Mouse (Mus musculus): ENCODE measurements around the gene Shisa7. TPM values are rescaled to one million over a fixed set of nuclear protein-coding genes. Genes with fewer than 3 reads are reported as not detected.
"Not testable (repeated sequence)": the region's sequence is repeated elsewhere in the genome, so short reads cannot be mapped to it uniquely, and the experiment has no call there.

Gene Shisa7
- polyA plus RNA-seq, 1 experiment from 2014 or later = 0.05 TPM

DNA sequence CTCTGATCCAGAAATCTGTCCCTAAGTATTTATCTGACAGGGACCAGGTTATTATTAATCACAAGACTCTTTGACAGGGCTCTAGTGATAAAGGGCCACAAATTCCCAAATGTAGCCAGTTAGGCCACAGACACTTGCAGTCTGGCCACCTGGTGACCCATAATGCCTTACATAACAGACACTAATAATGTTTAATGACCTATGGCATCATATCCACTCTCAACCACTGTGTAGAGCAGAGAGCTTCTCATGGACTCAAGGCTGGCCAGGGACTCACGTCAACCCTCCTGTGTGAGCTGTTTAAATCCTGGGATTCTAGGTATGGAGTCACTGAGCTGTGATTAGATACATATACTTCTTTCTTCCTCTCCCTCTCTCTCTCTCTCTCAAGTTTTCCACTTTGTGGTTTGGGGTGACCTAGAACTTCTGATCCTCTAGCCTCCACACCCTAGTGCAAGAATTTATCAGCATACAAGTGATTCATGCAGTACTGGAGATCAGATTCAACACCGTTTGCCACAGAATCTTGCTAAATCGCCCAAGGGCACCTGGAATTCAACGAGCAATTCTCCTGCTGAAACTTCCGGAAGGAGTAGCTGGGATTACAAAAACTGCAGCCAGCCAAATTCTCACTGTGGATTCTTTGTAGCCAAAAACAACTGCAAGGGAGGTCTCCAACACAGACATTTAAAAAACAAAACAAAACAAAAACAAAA lies 19.8 kb upstream of the Shisa7 start:
- WGBS = 86% methylated on average over 5 of the region's 5 CpGs
- no peak overlapping the region for H3K27ac ChIP-seq

DNA sequence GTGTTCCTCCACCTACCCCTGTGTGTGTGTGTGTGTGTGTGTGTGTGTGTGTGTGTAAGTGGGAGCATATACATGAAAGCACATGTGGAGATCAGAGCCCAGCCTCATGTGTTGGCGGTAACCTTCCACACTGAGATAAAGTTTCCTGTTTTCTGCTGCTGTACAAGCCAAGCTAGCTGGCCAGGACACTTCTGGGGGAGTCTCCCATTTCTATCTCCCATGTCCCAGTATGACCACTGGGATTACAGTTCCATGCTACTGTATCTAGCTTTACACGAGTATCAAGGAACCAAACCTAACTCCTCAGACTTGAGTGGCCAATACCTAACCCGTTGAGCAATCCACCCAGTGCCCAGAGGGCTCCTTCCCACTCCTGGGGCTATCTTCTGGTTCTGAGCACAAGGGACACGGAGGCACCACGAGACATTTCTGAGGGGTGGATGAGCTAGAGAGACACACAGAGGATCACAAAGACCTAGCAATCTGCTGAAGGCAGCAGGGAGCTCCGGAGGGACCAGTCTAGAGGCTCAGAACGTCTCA lies 19.1 kb upstream of the Shisa7 start:
- Histone ChIP-seq H3K4me3 (no peak overlapping the region), H3K27me3 (no peaks in the 10 kb centered on the region), H3K36me3 (no peaks in the 10 kb centered on the region), H3K9me3 (replicated peaks) (no peaks in the 10 kb centered on the region), H3K4me1 (replicated peaks) (peaks cover 27% of the 10 kb centered on the region), H3K27ac (peak overlapping the region; percentile 55), H3K9ac (no peak overlapping the region), H3K4me2 (no peak overlapping the region)
- 66% methylated on average over 7 of the region's 7 CpGs for WGBS
- ATAC-seq (replicated peaks; ENCODE audit: insufficient number of reproducible peaks, insufficient read depth, low FRiP score, low read depth) = no peak

More for the DNA sequence above, 19.8 kb upstream of the Shisa7 start:
- no peaks in the 10 kb centered on the region for H3K27me3 ChIP-seq
- no peak overlapping the region for H3K4me3 ChIP-seq
- no peaks in the 10 kb centered on the region for H3K36me3 ChIP-seq
- H3K9ac ChIP-seq = no peak overlapping the region
- ATAC-seq (replicated peaks; ENCODE audit: insufficient number of reproducible peaks, insufficient read depth, low FRiP score, low read depth) = no peak
- no peak overlapping the region for H3K4me2 ChIP-seq
- H3K9me3 ChIP-seq (replicated peaks) = no peaks in the 10 kb centered on the region
- H3K4me1 ChIP-seq (replicated peaks) = peaks cover 27% of the 10 kb centered on the region

DNA sequence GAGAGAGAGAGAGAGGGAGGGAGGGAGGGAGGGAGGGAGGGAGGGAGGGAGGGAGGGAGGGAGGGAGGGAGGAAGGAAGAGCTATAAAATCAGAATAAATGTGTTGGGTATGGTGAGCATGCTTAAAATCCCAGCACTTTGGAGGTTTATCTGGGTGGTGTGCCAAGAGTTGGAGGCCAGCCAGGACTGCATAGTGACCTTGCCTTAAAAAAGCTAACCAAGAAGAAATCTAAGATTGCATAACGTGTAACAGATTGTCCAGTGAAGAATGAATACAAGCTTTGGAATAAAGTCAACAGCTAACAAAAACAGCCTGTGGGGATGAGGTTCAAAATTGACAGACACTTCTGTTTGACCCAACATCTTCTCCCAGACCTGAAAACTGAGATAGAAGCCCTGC lies 18.5 kb upstream of the Shisa7 start:
- H3K27ac ChIP-seq = peak overlapping the region; percentile 55
- peaks cover 25% of the 10 kb centered on the region for H3K4me1 ChIP-seq (replicated peaks)
- 14% methylated on average over 1 of the region's 1 CpGs for WGBS
- no peaks in the 10 kb centered on the region for H3K9me3 ChIP-seq (replicated peaks)
- H3K9ac ChIP-seq = no peak overlapping the region
- H3K27me3 ChIP-seq = no peaks in the 10 kb centered on the region
- H3K4me3 ChIP-seq = no peak overlapping the region
- no peak overlapping the region for H3K4me2 ChIP-seq
- no peaks in the 10 kb centered on the region for H3K36me3 ChIP-seq
- no peak for ATAC-seq (replicated peaks; ENCODE audit: insufficient number of reproducible peaks, insufficient read depth, low FRiP score, low read depth)

DNA sequence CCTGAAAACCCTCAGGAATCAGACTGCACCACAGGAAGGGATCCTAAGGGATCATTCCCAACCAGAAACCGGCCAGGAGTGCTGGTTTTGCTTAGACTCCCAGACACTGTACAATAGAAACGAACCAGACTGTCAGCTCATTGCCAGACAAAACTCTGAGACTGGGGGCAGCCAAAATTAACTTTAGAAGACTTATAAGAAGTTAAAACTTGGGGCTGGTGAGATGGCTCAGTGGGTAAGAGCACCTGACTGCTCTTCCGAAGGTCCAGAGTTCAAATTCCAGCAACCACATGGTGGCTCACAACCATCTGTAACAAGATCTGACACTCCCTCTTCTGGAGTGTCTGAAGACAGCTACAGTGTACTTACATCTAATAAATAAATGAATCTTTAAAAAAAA lies 16.4 kb upstream of the Shisa7 start:
- H3K9ac ChIP-seq; H3K27me3 ChIP-seq; H3K4me3 ChIP-seq; H3K9me3 ChIP-seq (replicated peaks); H3K4me2 ChIP-seq; H3K36me3 ChIP-seq; ATAC-seq (replicated peaks; ENCODE audit: insufficient number of reproducible peaks, insufficient read depth, low FRiP score, low read depth); H3K27ac ChIP-seq: not testable (repeated sequence)
- peaks cover 13% of the 10 kb centered on the region for H3K4me1 ChIP-seq (replicated peaks)
- WGBS = 73% methylated on average over 3 of the region's 3 CpGs

DNA sequence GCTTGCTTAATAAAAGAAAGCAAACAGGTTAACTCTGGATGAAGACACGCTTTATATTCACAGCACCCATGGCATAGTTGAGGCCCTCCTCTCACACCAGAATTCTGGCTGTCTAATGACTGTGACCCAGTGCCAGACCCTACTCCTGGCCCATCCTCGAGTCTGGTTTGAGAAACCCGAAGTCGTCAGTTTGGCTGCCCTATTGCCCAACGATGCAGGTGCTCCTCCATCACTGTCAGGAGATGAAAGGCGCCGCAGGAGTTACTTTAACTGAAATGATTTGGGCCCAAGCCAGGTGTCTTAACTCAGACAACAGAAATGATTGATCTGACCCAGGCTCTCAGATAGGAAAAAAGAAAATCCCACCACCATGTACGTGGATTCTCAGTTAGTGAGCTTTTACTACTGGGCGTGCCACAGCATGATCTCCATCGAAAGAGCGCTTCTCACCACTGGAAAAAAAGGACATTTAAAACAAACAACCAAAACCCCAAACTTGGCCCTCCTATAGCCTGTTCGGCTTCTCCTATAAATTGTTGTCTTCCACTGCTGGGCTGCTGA lies 15.0 kb upstream of the Shisa7 start:
- Histone ChIP-seq H3K27me3 (peaks cover 8% of the 10 kb centered on the region; the same call in 1 of the 2 replicates), H3K27ac (no peak overlapping the region), H3K9ac (no peak overlapping the region), H3K9me3 (replicated peaks) (no peaks in the 10 kb centered on the region), H3K4me1 (replicated peaks) (peaks cover 10% of the 10 kb centered on the region; the same call in 1 of the 2 replicates), H3K4me2 (no peak overlapping the region), H3K4me3 (no peak overlapping the region), H3K36me3 (no peaks in the 10 kb centered on the region)
- no peak for ATAC-seq (replicated peaks; ENCODE audit: insufficient number of reproducible peaks, insufficient read depth, low FRiP score, low read depth)
- 68% methylated on average over 12 of the region's 12 CpGs for WGBS

DNA sequence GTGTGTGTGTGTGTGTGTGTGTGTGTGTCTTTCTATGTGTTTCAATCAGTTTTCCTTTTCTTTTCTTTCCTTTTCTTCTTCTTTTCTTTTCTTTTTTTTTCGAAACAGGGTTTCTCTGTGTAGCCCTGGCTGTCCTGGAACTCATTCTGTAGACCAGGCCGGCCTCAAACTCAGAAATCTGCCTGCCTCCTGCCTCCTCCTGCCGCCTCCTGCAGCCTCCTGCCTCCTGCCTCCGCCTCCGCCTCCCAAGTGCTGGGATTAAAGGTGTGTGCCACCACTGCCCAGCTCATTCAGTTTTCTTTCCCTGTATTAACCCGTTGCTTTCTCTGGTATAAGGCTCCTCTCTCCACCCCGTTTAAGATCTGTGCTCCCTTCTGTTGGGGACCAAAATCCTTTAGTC lies 12.8 kb upstream of the Shisa7 start:
- 62% methylated on average over 7 of the region's 7 CpGs for WGBS
- no peak overlapping the region for H3K27ac ChIP-seq
- no peak for ATAC-seq (replicated peaks; ENCODE audit: insufficient number of reproducible peaks, insufficient read depth, low FRiP score, low read depth)
- no peaks in the 10 kb centered on the region for H3K36me3 ChIP-seq
- no peaks in the 10 kb centered on the region for H3K9me3 ChIP-seq (replicated peaks)
- no peak overlapping the region for H3K4me3 ChIP-seq
- H3K9ac ChIP-seq = no peak overlapping the region
- H3K4me2 ChIP-seq = no peak overlapping the region
- peaks cover 8% of the 10 kb centered on the region; the same call in 1 of the 2 replicates for H3K27me3 ChIP-seq
- no peaks in the 10 kb centered on the region for H3K4me1 ChIP-seq (replicated peaks)

DNA sequence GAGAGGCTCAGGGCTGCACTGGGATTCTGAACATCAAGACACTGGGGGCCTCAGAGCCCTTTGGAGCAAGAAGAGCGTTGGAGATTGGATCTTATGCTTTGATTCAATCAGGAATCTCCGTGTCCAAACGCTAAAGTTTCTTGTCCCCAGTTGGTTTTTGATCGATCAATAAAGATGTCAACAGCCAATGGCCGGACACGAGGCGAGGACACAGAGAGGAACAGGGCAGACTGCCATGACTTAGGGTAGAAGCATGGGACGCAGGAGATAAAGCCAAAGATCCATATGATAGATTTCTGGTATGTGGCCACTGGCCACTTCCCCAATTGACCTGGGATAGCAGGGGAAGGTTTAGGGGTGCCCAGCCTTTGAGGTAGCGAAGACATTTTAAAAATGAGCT lies 12.0 kb upstream of the Shisa7 start:
- no peak overlapping the region for H3K27ac ChIP-seq
- H3K9ac ChIP-seq = no peak overlapping the region
- 79% methylated on average over 9 of the region's 9 CpGs for WGBS
- H3K9me3 ChIP-seq (replicated peaks) = no peaks in the 10 kb centered on the region
- H3K36me3 ChIP-seq = no peaks in the 10 kb centered on the region
- no peak overlapping the region for H3K4me3 ChIP-seq
- H3K4me1 ChIP-seq (replicated peaks) = no peaks in the 10 kb centered on the region
- no peak overlapping the region for H3K4me2 ChIP-seq
- no peak for ATAC-seq (replicated peaks; ENCODE audit: insufficient number of reproducible peaks, insufficient read depth, low FRiP score, low read depth)
- H3K27me3 ChIP-seq = peaks cover 8% of the 10 kb centered on the region; the same call in 1 of the 2 replicates

DNA sequence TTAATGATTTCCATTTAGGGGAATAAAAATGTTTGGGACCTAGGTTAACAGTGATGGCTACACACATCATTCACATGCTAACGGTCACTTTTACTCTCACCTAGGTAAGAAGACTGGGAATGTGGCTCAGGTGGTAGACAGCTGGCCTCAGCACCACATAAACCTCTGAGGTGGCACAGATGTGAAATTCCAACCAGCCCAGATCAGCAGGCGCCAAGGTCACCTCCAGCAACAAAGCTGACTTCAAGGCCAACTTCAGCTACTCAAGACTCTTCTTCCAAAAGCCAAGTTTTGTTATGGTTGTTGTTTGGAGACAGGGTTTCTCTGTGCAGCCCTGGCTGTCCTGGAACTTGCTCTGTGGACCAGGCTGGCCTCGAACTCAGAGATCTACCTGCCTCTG lies 9.1 kb upstream of the Shisa7 start:
- Histone ChIP-seq H3K36me3 (no peaks in the 10 kb centered on the region), H3K9me3 (replicated peaks) (no peaks in the 10 kb centered on the region), H3K27ac (no peak overlapping the region), H3K4me1 (replicated peaks) (no peaks in the 10 kb centered on the region), H3K4me2 (no peak overlapping the region), H3K9ac (no peak overlapping the region), H3K27me3 (peaks cover 14% of the 10 kb centered on the region), H3K4me3 (no peak overlapping the region)
- 70% methylated on average over 3 of the region's 3 CpGs for WGBS
- ATAC-seq (replicated peaks; ENCODE audit: insufficient number of reproducible peaks, insufficient read depth, low FRiP score, low read depth) = no peak

DNA sequence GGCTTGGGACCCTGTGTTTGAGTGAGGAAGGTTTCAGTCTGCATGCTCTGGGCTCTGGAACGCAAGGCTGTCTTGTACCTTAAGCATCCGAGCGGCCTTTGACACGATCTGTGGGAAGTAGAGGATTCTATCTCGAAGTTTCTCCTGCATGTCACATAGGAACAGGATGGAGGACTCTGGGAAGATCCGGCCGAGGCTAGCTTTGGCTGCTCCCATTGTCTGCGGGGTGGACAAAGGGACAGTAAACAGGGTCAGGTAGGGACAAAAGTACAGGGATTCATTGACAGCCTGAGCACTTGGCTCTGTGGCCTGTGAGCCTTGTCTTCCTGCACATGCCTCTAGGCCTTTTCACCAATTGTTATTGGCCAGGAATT lies 6.8 kb upstream of the Shisa7 start:
- no peak for ATAC-seq (replicated peaks; ENCODE audit: insufficient number of reproducible peaks, insufficient read depth, low FRiP score, low read depth)
- Histone ChIP-seq H3K9ac (no peak overlapping the region), H3K36me3 (no peaks in the 10 kb centered on the region), H3K9me3 (replicated peaks) (no peaks in the 10 kb centered on the region), H3K4me1 (replicated peaks) (no peaks in the 10 kb centered on the region), H3K4me3 (no peak overlapping the region), H3K27me3 (peaks cover 16% of the 10 kb centered on the region), H3K27ac (no peak overlapping the region), H3K4me2 (no peak overlapping the region)
- WGBS = 71% methylated on average over 8 of the region's 8 CpGs

DNA sequence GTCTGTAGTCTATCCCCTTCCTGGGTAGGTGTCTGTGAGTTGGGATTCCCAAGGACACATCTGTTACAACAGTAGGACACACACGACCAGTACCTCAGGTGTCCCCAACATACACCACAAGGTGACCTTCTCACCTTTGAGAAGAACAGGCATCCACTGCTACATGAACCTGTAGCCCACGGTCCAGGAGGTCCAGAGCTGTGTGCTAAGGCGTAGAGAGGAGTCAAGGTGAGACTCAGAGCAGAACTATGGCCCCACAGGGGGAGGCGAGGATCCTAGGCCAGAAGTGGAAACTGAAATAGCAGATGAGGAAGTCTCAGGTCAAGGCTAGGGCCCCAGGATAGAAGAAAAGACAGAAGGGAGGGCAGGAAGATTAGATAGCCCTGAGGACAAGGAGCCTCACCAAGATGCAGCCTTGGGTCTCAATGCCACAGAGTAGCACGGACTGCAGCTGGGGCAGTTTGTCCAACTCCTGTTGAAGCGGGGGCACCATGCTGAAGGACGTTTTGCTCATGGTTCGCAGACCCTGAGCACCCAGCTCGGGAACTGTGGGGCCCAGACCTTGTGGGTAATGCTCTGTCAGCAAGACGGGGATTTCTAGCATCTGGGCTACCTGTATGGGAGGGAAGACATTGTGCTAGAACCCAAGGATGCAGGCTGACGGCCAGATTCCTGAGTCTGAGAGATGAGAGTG lies 6.3 kb upstream of the Shisa7 start:
- Histone ChIP-seq H3K4me2 (no peak overlapping the region), H3K36me3 (no peaks in the 10 kb centered on the region), H3K27ac (no peak overlapping the region), H3K9ac (no peak overlapping the region), H3K4me3 (no peak overlapping the region), H3K4me1 (replicated peaks) (no peaks in the 10 kb centered on the region), H3K27me3 (peaks cover 21% of the 10 kb centered on the region), H3K9me3 (replicated peaks) (no peaks in the 10 kb centered on the region)
- 72% methylated on average over 11 of the region's 11 CpGs for WGBS
- ATAC-seq (replicated peaks; ENCODE audit: insufficient number of reproducible peaks, insufficient read depth, low FRiP score, low read depth) = no peak

DNA sequence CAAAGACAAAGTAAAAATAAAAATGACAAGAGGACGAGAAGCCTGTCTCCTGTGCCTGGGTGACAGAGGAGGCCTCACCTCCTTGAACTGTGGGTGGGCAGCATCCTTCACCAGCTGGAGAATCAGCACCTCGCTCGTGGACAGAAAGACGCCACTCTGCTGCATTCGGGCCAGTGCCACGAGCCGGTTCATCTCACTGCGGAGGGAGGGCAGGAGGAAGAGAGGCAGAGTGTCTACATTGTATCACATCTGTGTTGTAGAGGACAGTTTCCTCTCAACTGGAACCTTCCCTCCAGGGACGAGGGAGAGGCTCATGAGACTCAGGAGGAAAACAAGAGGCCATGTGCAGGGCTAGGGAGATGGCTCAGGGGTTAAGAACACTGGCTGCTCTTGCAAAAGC lies 4.9 kb upstream of the Shisa7 start:
- Histone ChIP-seq H3K36me3 (no peaks in the 10 kb centered on the region), H3K4me3 (no peak overlapping the region), H3K4me2 (no peak overlapping the region), H3K9me3 (replicated peaks) (no peaks in the 10 kb centered on the region), H3K9ac (no peak overlapping the region), H3K4me1 (replicated peaks) (peaks cover 5% of the 10 kb centered on the region), H3K27ac (no peak overlapping the region), H3K27me3 (peaks cover 35% of the 10 kb centered on the region)
- WGBS = 46% methylated on average over 9 of the region's 9 CpGs
- ATAC-seq (replicated peaks; ENCODE audit: insufficient number of reproducible peaks, insufficient read depth, low FRiP score, low read depth) = no peak

All from heart, embryonic 15.5 days (tissue).